ENCODE assay signal across 10 mouse cellular contexts in the genomic region with DNA sequence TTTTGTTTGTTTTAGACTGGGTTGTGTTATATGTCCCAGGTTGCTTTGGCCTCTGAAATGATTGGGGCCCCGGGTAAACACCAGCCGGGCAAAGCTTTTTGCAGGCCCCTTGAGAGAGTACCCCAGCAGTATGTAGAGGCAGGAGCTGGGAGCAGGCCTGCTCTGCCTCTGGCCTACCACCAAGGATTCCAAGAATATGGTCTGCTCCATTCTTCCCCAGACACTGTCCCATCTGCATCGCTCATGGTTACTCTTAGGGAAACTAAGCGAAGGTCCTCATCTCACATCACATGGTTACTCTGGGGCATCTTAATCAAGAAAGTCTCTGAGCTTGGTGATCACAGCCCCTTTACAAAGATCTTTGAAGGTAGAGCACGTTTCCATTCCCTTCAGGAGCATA. TPM values are rescaled to one million over a fixed set of nuclear protein-coding genes. Genes with fewer than 3 reads are reported as not detected.
DNase-seq lines count a peak whose midpoint lies in the region; ATAC-seq and TF ChIP-seq lines count a peak whose summit lies in the region.
"Had no signal": no experiment of that assay in that cellular context is flagged by ENCODE, and none has a peak within 500 bp of the region (broad histone marks: within the 10 kb centered on the region; RNA-seq: fewer than 3 reads in every experiment).

No protein-coding gene starts in this region.

- no peaks in the 10 kb centered on the region for H3K36me3 ChIP-seq in kidney, embryonic 15.5 days
- H3K36me3 ChIP-seq in limb, embryonic 15.5 days, result 0 out of 2 replicates have a peak, but pooled peaks cover 9% of the 10 kb centered on the region

- H3K4me3 ChIP-seq in kidney, embryonic 15.5 days (replicated peaks), result peak overlapping the region; percentile 69
- peak overlapping the region; percentile 83 for H3K4me3 ChIP-seq in embryonic fibroblast, embryonic 13.5 days (ENCODE audit: insufficient read depth, low read length)
- peak overlapping the region; percentile 82 for H3K4me3 ChIP-seq in limb, embryonic 15.5 days

- peaks cover 76% of the 10 kb centered on the region for H3K27me3 ChIP-seq in kidney, embryonic 15.5 days
- peaks cover 7% of the 10 kb centered on the region; the same call in 1 of the 2 replicates for H3K27me3 ChIP-seq in limb, embryonic 15.5 days

- peak overlapping the region; percentile 72 for H3K4me2 ChIP-seq in kidney, embryonic 15.5 days
- H3K4me2 ChIP-seq in limb, embryonic 15.5 days, result peak overlapping the region; percentile 74

- WGBS in kidney, embryonic 15.5 days, result 76% methylated on average over 5 of the region's 5 CpGs
- 65% methylated on average over 5 of the region's 5 CpGs for WGBS in limb, embryonic 15.5 days

- DNase-seq in kidney, adult 9 months, result no peak
- peak; percentile 43 for DNase-seq in adipocyte (ENCODE audit: low spot score)
- DNase-seq in spleen, postnatal 10 days (ENCODE audit: low spot score in 2 of 2), result no peak
- DNase-seq in adrenal gland, postnatal 4 days (ENCODE audit: low spot score in 2 of 2), result no peak
- DNase-seq: kidney, adult 18-20 months; lung, postnatal 10 days had no signal

- H3K9me3 ChIP-seq in kidney, embryonic 15.5 days (replicated peaks), result no peaks in the 10 kb centered on the region
- no peaks in the 10 kb centered on the region for H3K9me3 ChIP-seq in limb, embryonic 15.5 days

- H3K9ac ChIP-seq in kidney, embryonic 15.5 days, result peak overlapping the region; percentile 69
- H3K9ac ChIP-seq in limb, embryonic 15.5 days, result peak overlapping the region; percentile 69; the same call in 1 of the 2 replicates

- no peak for TF ChIP-seq CTCF in embryonic fibroblast, embryonic 13.5 days (IDR thresholded peaks at IDR 0.05; ENCODE audit: borderline replicate concordance, insufficient read depth, low read length)

- no peak for ATAC-seq in kidney, embryonic 15.5 days (replicated peaks; ENCODE audit: low FRiP score)
- ATAC-seq in limb, embryonic 15.5 days (ENCODE audit: insufficient number of reproducible peaks, low FRiP score, low TSS enrichment, low read depth), result no peak
- ATAC-seq in activated CD4-positive, CD25-positive, alpha-beta regulatory T cell, adult 4 months, result no peak

- H3K4me1 ChIP-seq in kidney, embryonic 15.5 days, result peaks cover 52% of the 10 kb centered on the region
- H3K4me1 ChIP-seq in embryonic fibroblast, embryonic 13.5 days (ENCODE audit: control insufficient read depth, insufficient read depth, low read length), result peaks cover 15% of the 10 kb centered on the region; the same call in 1 of the 2 replicates
- H3K4me1 ChIP-seq in limb, embryonic 15.5 days, result peaks cover 68% of the 10 kb centered on the region

- no peak for TF ChIP-seq POLR2A in embryonic fibroblast, embryonic 13.5 days (IDR thresholded peaks at IDR 0.05; ENCODE audit: low read depth, low read length)

- H3K27ac ChIP-seq in kidney, embryonic 15.5 days, result no peak overlapping the region
- H3K27ac ChIP-seq in embryonic fibroblast, embryonic 13.5 days (ENCODE audit: insufficient read depth, low read length), result peak overlapping the region; percentile 85
- H3K27ac ChIP-seq in limb, embryonic 15.5 days, result peak overlapping the region; percentile 96; the same call in 1 of the 2 replicates

RNA-seq across cellular contexts. Expression of gene Cavin1, which starts 2.2 kb away (rescaled TPM):
- 131 and 150 TPM in 2 replicates for polyA plus RNA-seq in kidney, embryonic 15.5 days (2015; fragmentation: Nextera tagmentation; extraction: Ambion mirVana)
- polyA plus RNA-seq in embryonic fibroblast, embryonic 13.5 days (2011; ENCODE audit: insufficient read length, low read depth, missing spikeins), result 387 and 486 TPM in 2 replicates
- 368 and 413 TPM in 2 replicates for polyA plus RNA-seq in limb, embryonic 15.5 days (2015; fragmentation: Nextera tagmentation; extraction: Ambion mirVana)
- total RNA-seq in adrenal gland, postnatal 4 days (2021), result 100 to 1,000 TPM; 294 to 319 TPM
- polyA plus RNA-seq in activated CD4-positive, CD25-positive, alpha-beta regulatory T cell, adult 4 months (2017; shearing (Covaris generic)), result under 1 TPM; 0.12 to 0.13 TPM

RNA-seq across cellular contexts. Expression of gene Stat3, which starts 29.2 kb away (rescaled TPM):
- 44.8 and 45.1 TPM in 2 replicates for polyA plus RNA-seq in kidney, embryonic 15.5 days (2015; fragmentation: Nextera tagmentation; extraction: Ambion mirVana)
- 122 and 158 TPM in 2 replicates for polyA plus RNA-seq in embryonic fibroblast, embryonic 13.5 days (2011; ENCODE audit: insufficient read length, low read depth, missing spikeins)
- 72.9 and 85.2 TPM in 2 replicates for polyA plus RNA-seq in limb, embryonic 15.5 days (2015; fragmentation: Nextera tagmentation; extraction: Ambion mirVana)
- 10 to 100 TPM; 72.8 to 74.9 TPM for total RNA-seq in adrenal gland, postnatal 4 days (2021)
- 10 to 100 TPM; 71.0 to 82.0 TPM for polyA plus RNA-seq in activated CD4-positive, CD25-positive, alpha-beta regulatory T cell, adult 4 months (2017; shearing (Covaris generic))

RNA-seq across cellular contexts. Expression of gene Atp6v0a1, which starts 40.8 kb away (rescaled TPM):
- 36.1 and 46.0 TPM in 2 replicates for polyA plus RNA-seq in kidney, embryonic 15.5 days (2015; fragmentation: Nextera tagmentation; extraction: Ambion mirVana)
- 43.7 and 50.7 TPM in 2 replicates for polyA plus RNA-seq in embryonic fibroblast, embryonic 13.5 days (2011; ENCODE audit: insufficient read length, low read depth, missing spikeins)
- 39.5 and 43.6 TPM in 2 replicates for polyA plus RNA-seq in limb, embryonic 15.5 days (2015; fragmentation: Nextera tagmentation; extraction: Ambion mirVana)
- 100 to 1,000 TPM; 103 to 106 TPM for total RNA-seq in adrenal gland, postnatal 4 days (2021)
- 1 to 10 TPM; 4.3 to 4.7 TPM for polyA plus RNA-seq in activated CD4-positive, CD25-positive, alpha-beta regulatory T cell, adult 4 months (2017; shearing (Covaris generic))

Comparison
In these comparisons a context has a peak if more than half of its experiments do, and no peak if none do; other contexts are left out.
1. RNA of gene Cavin1, which starts 2.2 kb away (polyA plus RNA-seq): 387 to 486 TPM in embryonic fibroblast, embryonic 13.5 days, 368 to 413 TPM in limb, embryonic 15.5 days and 131 to 150 TPM in kidney, embryonic 15.5 days; 0.12 to 0.13 TPM in activated CD4-positive, CD25-positive, alpha-beta regulatory T cell, adult 4 months; every median in the first group is over 100 times any median in the second.
2. Peak in every context shown above with its lines, with median percentiles within 50 percentile points of each other: H3K4me3 ChIP-seq.